Mouse (Mus musculus) cerebellum, adult 8-10 months (tissue): ENCODE measurements around the gene Celsr2.

ENCODE experiments used
- DNase-seq: peaks from one replicate; pipeline ENCODE4 v3.0.0; 2022

Gene Celsr2

GRCm38 (mm10) chr3:108411026-108411753 is 4.2 kb downstream of the Celsr2 start:
- no peak for DNase-seq

GRCm38 (mm10) chr3:108410359-108410714 is 5.0 kb downstream of the Celsr2 start:
- no peak for DNase-seq

- DNase-seq: no peak
Observed at GRCm38 (mm10) chr3:108409656-108410358, 5.5 kb downstream of the Celsr2 start.

GRCm38 (mm10) chr3:108408517-108409008 is 6.8 kb downstream of the Celsr2 start:
- no peak for DNase-seq

GRCm38 (mm10) chr3:108406306-108406885 is 9.0 kb downstream of the Celsr2 start:
- DNase-seq: no peak

GRCm38 (mm10) chr3:108405536-108406305 is 9.6 kb downstream of the Celsr2 start:
- no peak for DNase-seq

- DNase-seq: no peak
Observed at GRCm38 (mm10) chr3:108402528-108402920, 12.8 kb downstream of the Celsr2 start.

- DNase-seq: peak; percentile 94
Observed at GRCm38 (mm10) chr3:108401692-108402527, 13.4 kb downstream of the Celsr2 start.

- no peak for DNase-seq
Observed at GRCm38 (mm10) chr3:108400442-108400841, 14.9 kb downstream of the Celsr2 start.

GRCm38 (mm10) chr3:108398281-108398680 is 17.1 kb downstream of the Celsr2 start:
- no peak for DNase-seq

- no peak for DNase-seq
Observed at GRCm38 (mm10) chr3:108392793-108393192, 22.6 kb downstream of the Celsr2 start.

GRCm38 (mm10) chr3:108392299-108392698 is 23.1 kb downstream of the Celsr2 start:
- DNase-seq: peak; percentile 3

- DNase-seq: peak; percentile 98
Observed at GRCm38 (mm10) chr3:108389111-108389545, 26.2 kb downstream of the Celsr2 start.

- DNase-seq: no peak
Observed at GRCm38 (mm10) chr3:108386186-108386585, 29.2 kb downstream of the Celsr2 start.

GRCm38 (mm10) chr3:108384425-108384824 is 30.9 kb downstream of the Celsr2 start:
- no peak for DNase-seq

GRCm38 (mm10) chr3:108383485-108384354 is 31.6 kb downstream of the Celsr2 start, which contains the start of gene Psrc1:
Gene Psrc1 (plus strand): TSS chr3:108383839.
- DNase-seq: peak; percentile 76

GRCm38 (mm10) chr3:108381945-108382875 is 33.1 kb downstream of the Celsr2 start:
- DNase-seq: no peak

- no peak for DNase-seq
Observed at GRCm38 (mm10) chr3:108380695-108381094, 34.7 kb downstream of the Celsr2 start.

- no peak for DNase-seq
Observed at GRCm38 (mm10) chr3:108378875-108379663, 36.3 kb downstream of the Celsr2 start.
